Mouse (Mus musculus): Measurements from ENCODE around the gene Selenok.

DNA sequence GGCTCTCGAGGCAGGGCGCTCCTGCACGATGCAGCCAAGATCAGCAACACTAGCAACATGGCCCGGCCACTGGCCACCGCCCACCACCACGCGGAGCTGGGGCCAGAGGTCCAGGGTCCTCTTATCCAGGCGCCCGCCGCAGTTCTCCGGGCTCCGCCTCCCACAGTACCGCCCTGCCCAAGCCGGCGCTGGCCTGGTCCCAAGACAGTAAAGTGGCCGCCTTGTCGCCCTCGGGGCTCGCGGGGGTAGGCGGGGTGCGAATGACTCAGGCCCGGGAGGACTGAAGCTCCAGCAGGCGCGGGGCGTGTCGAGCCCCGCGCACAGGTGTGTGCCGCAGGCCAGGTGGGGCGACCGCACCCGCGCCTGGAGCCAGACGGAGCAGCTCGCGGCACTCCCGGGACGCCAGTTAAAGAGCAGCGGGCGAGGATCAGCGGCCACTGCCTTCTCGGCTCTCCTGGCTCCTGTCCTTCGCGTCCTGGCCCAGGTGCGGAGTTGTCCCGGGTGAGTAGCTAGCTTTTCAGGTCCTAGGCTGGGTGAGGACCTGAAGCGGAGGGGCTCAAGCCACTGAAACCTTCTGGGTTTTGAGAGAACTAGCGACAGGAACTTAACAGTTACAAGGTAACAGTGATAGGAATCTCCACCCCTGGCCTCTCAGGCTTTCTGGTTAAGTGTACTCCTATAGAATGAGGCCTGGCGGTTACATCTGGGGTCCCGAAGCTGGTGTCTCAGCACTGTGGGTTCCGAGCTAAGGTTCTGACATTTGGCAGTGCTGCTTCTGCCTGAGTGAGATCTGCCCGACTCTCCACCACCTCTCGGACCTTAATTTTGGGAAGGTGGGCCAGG, 40.8 kb downstream of the Selenok start, which contains the start of the genes Il17rb and Chdh:
- no peak for TF ChIP-seq EP300 (IDR thresholded peaks at IDR 0.05; ENCODE audit: low read depth)
- no peak for TF ChIP-seq CTCF (IDR thresholded peaks at IDR 0.05; ENCODE audit: low read depth)
